Mouse (Mus musculus) heart, embryonic 15.5 days (tissue): ENCODE data around the gene Gpr84. TPM values are rescaled to one million over a fixed set of nuclear protein-coding genes. Genes with fewer than 3 reads are reported as not detected.
A peak's percentile ranks its signal among the peaks of the same experiment; 100 is the strongest.

Experiments
- ATAC-seq: fragments of 200-750 bp; cut with Nextera tagmentation; replicated peaks from 2 replicates; pipeline ENCODE4 v1.8.0; 2017; ENCODE audit warnings: low read depth, moderate TSS enrichment; ENCODE audit not compliant: insufficient number of reproducible peaks, insufficient read depth, low FRiP score
- H3K27ac ChIP-seq: fragments of 300-500 bp; sonication (generic); 2 replicates; pipeline ENCODE4 v1.5.1; 2015; ENCODE audit warnings: mild to moderate bottlenecking, inconsistent platforms
- H3K27me3 ChIP-seq: fragments of 300-500 bp; sonication (generic); 2 replicates; pipeline ENCODE4 v1.6.1; 2015; ENCODE audit warnings: inconsistent platforms
- H3K36me3 ChIP-seq: fragments of 300-500 bp; sonication (generic); 2 replicates; pipeline ENCODE4 v1.6.1; 2015; ENCODE audit warnings: mild to moderate bottlenecking, inconsistent platforms
- H3K4me1 ChIP-seq: fragments of 300-500 bp; sonication (generic); replicated peaks from 2 replicates; pipeline ENCODE4 v1.6.1; 2015; ENCODE audit warnings: inconsistent platforms
- H3K4me2 ChIP-seq: fragments of 300-500 bp; sonication (generic); 2 replicates; pipeline ENCODE4 v1.6.1; 2015; ENCODE audit warnings: inconsistent platforms, mild to moderate bottlenecking, moderate library complexity
- H3K4me3 ChIP-seq: fragments of 300-500 bp; sonication (generic); 2 replicates; pipeline ENCODE4 v1.5.1; 2015; ENCODE audit warnings: mild to moderate bottlenecking, inconsistent platforms
- H3K9ac ChIP-seq: fragments of 300-500 bp; sonication (generic); 2 replicates; pipeline ENCODE4 v1.6.1; 2015; ENCODE audit warnings: mild to moderate bottlenecking, inconsistent platforms
- H3K9me3 ChIP-seq: fragments of 300-500 bp; sonication (generic); replicated peaks from 2 replicates; pipeline ENCODE4 v1.6.1; 2016; ENCODE audit warnings: inconsistent platforms
- WGBS: fragments of 180-500 bp; shearing (Covaris S2); methylation state at CpG from one replicate; pipeline ENCODE4 v1.1.7; 2015; ENCODE audit warnings: mixed read lengths; 5-methylcytosine and 5-hydroxymethylcytosine counted together
- polyA plus RNA-seq: library from polyadenylated mRNA; unstranded; fragments of >200 nt; fragmentation: Nextera tagmentation; extraction: Ambion mirVana; gene quantifications from 2 replicates; pipeline ENCODE4 v1.2.1, GENCODE M21; 2015

Gpr84 gene
- polyA plus RNA-seq, 1 experiment from 2014 or later, result 0.11 TPM

- H3K27ac ChIP-seq, result no peak overlapping the region
- 0 out of 2 replicates have a peak, but pooled peaks cover 4% of the 10 kb centered on the region for H3K4me1 ChIP-seq
- H3K36me3 ChIP-seq, result peaks cover 82% of the 10 kb centered on the region
- no peaks in the 10 kb centered on the region; the same call in 1 of the 2 replicates for H3K27me3 ChIP-seq
- no peaks in the 10 kb centered on the region for H3K9me3 ChIP-seq
- H3K9ac ChIP-seq, result no peak overlapping the region
- 0 out of 2 replicates have a peak, but pooled peaks have one; percentile 16 for ATAC-seq
- H3K4me3 ChIP-seq, result no peak overlapping the region
- 5% methylated on average over 2 of the region's 2 CpGs for WGBS
- H3K4me2 ChIP-seq, result no peak overlapping the region
Measured at GRCm38 (mm10) chr15:103347275-103347684, 36.9 kb upstream of the Gpr84 start.

DNA sequence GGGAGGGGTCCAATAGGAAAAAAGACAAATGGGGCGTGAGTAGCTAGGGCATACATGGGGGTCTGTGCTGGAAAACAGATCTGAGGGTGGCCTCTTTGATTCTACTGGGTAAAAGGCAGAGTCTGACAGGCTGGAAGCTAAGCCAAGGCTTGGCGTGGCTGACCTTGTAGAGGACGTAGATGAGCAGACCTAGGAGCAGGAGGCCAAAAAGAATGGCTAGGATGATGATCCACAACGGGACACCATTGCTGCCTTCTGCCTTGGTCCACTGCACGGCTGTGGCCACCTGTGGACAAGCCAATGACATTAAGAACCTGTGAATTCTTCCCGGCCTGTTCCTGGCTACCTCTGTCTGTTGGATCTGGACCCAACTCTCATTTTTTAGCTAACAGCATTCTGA, 35.4 kb upstream of the Gpr84 start:
- H3K9me3 ChIP-seq, result no peaks in the 10 kb centered on the region
- 85% methylated on average over 6 of the region's 6 CpGs for WGBS
- no peak overlapping the region for H3K27ac ChIP-seq
- peaks cover 13% of the 10 kb centered on the region for H3K27me3 ChIP-seq
- peaks cover 67% of the 10 kb centered on the region for H3K36me3 ChIP-seq
- H3K9ac ChIP-seq, result no peak overlapping the region
- no peak overlapping the region for H3K4me3 ChIP-seq
- peaks cover 16% of the 10 kb centered on the region; the same call in 1 of the 2 replicates for H3K4me1 ChIP-seq
- no peak overlapping the region for H3K4me2 ChIP-seq
- no peak for ATAC-seq

DNA sequence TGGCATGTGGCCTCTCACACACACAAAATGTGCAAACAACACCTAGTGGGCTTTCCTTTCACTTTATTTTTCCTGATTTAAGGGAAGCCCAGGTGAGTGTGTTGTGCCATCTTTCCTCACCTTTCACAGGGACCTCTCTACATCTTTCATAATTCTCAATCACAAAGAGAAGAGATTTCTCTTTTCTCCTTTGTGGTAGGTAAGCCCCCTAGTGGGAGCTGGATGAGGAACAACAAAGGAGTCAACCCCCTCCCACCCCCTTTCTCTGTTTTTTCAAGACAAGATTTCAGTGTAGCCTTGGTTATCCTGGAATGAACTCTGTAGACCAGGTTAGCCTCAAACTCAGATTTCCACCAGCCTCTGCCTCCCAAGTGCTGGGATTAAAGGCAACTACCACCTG, 33.1 kb upstream of the Gpr84 start:
- peaks cover 45% of the 10 kb centered on the region for H3K36me3 ChIP-seq
- ATAC-seq, result no peak
- no peak overlapping the region for H3K4me2 ChIP-seq
- H3K9ac ChIP-seq, result no peak overlapping the region
- no peaks in the 10 kb centered on the region for H3K9me3 ChIP-seq
- H3K4me3 ChIP-seq, result no peak overlapping the region
- H3K4me1 ChIP-seq, result peaks cover 34% of the 10 kb centered on the region
- peaks cover 33% of the 10 kb centered on the region for H3K27me3 ChIP-seq
- no peak overlapping the region for H3K27ac ChIP-seq

- Histone ChIP-seq H3K4me2 (no peak overlapping the region), H3K9ac (no peak overlapping the region), H3K4me3 (no peak overlapping the region), H3K4me1 (peaks cover 34% of the 10 kb centered on the region), H3K27ac (peak overlapping the region; percentile 24; the same call in 1 of the 2 replicates), H3K36me3 (peaks cover 39% of the 10 kb centered on the region), H3K9me3 (no peaks in the 10 kb centered on the region), H3K27me3 (peaks cover 37% of the 10 kb centered on the region)
- ATAC-seq, result no peak
- 54% methylated on average over 3 of the region's 3 CpGs for WGBS
Measured at GRCm38 (mm10) chr15:103343008-103343407, 32.6 kb upstream of the Gpr84 start.

DNA sequence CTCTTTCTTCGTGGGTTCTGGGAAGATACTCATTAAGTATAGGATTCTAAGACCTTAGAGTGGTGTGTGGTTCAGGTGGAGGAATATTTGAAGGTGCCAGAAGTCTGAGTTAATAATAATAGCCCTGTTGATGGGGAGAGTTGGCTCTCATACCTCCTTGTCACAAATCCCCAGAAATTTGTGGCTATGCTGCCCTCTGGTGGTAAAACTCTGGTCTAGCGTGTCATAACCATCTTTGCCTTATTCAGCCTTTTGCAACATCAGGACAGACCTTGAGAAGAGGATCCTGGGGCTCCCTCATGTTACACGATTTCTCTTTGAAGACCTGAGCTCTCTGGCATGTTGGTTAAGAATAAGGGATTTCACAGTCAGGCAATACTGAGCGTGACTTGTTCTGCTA, 32.0 kb upstream of the Gpr84 start:
- whole genome bisulfite sequencing, result 18% methylated on average over 4 of the region's 4 CpGs
- no peak overlapping the region for H3K9ac ChIP-seq
- ATAC-seq, result no peak
- peaks cover 31% of the 10 kb centered on the region for H3K4me1 ChIP-seq
- no peak overlapping the region for H3K4me3 ChIP-seq
- H3K4me2 ChIP-seq, result no peak overlapping the region
- no peaks in the 10 kb centered on the region for H3K9me3 ChIP-seq
- peaks cover 43% of the 10 kb centered on the region for H3K27me3 ChIP-seq
- H3K27ac ChIP-seq, result peak overlapping the region; percentile 24; the same call in 1 of the 2 replicates
- peaks cover 33% of the 10 kb centered on the region for H3K36me3 ChIP-seq

GRCm38 (mm10) chr15:103341547-103341946, 31.1 kb upstream of the Gpr84 start:
- Histone ChIP-seq H3K4me1 (peaks cover 31% of the 10 kb centered on the region), H3K9me3 (no peaks in the 10 kb centered on the region), H3K27me3 (peaks cover 48% of the 10 kb centered on the region), H3K27ac (no peak overlapping the region), H3K4me2 (no peak overlapping the region), H3K9ac (no peak overlapping the region), H3K4me3 (no peak overlapping the region), H3K36me3 (peaks cover 28% of the 10 kb centered on the region)
- no peak for ATAC-seq
- 54% methylated on average over 8 of the region's 8 CpGs for WGBS

GRCm38 (mm10) chr15:103340786-103341185, 30.4 kb upstream of the Gpr84 start:
- Histone ChIP-seq H3K9ac (no peak overlapping the region), H3K4me3 (peak overlapping the region; percentile 63; the same call in 1 of the 2 replicates), H3K4me1 (peaks cover 31% of the 10 kb centered on the region), H3K36me3 (peaks cover 21% of the 10 kb centered on the region), H3K27ac (no peak overlapping the region; the same call in 1 of the 2 replicates), H3K4me2 (peak overlapping the region; percentile 93), H3K27me3 (peaks cover 51% of the 10 kb centered on the region), H3K9me3 (no peaks in the 10 kb centered on the region)
- WGBS, result 25% methylated on average over 4 of the region's 4 CpGs
- ATAC-seq, result no peak

DNA sequence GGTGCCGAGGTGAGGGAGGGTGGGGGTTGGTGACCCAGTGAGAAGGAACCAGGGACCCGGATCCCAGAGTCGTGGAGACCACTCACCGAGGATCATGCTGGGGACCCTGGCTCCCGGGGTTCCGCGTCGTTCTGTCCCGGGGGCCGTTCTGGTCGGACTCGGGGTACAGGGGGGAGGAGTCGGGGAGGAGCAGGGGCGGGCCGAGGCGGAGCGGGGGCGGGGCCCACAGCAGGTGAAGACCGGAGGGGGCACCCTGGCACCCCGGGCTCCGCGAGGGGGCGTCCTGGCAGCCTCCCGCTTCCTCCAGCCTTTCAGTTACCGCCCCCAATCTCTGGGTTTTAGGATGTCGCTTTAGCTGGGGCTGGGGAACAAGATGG, 29.5 kb upstream of the Gpr84 start, which contains the start of gene Zfp385a:
TSS of gene Zfp385a (minus strand) at position 133 of the 377 bp plus-strand sequence.
- Histone ChIP-seq H3K4me2 (peak within 1 kb of the TSS; percentile 93), H3K4me3 (peak within 1 kb of the TSS; percentile 63), H3K27ac (no peak within 1 kb of the TSS; the same call in 1 of the 2 replicates), H3K27me3 (peaks cover 52% of the 10 kb centered on the region), H3K4me1 (peaks cover 31% of the 10 kb centered on the region), H3K36me3 (peaks cover 12% of the 10 kb centered on the region), H3K9ac (peak within 1 kb of the TSS; percentile 53), H3K9me3 (no peaks in the 10 kb centered on the region)
- WGBS, result 0% methylated on average over 26 of the region's 26 CpGs
- ATAC-seq, result peak; percentile 33; the same call in 1 of the 2 replicates

GRCm38 (mm10) chr15:103339166-103339960, 29.0 kb upstream of the Gpr84 start:
- peaks cover 31% of the 10 kb centered on the region for H3K4me1 ChIP-seq
- H3K27ac ChIP-seq, result no peak overlapping the region
- H3K9me3 ChIP-seq, result no peaks in the 10 kb centered on the region
- H3K4me3 ChIP-seq, result peak overlapping the region; percentile 63
- WGBS, result 8% methylated on average over 28 of the region's 31 CpGs
- H3K9ac ChIP-seq, result peak overlapping the region; percentile 53
- peak; percentile 30; the same call in 1 of the 2 replicates for ATAC-seq
- peaks cover 54% of the 10 kb centered on the region for H3K27me3 ChIP-seq
- H3K36me3 ChIP-seq, result peaks cover 6% of the 10 kb centered on the region; the same call in 1 of the 2 replicates
- peak overlapping the region; percentile 93 for H3K4me2 ChIP-seq

DNA sequence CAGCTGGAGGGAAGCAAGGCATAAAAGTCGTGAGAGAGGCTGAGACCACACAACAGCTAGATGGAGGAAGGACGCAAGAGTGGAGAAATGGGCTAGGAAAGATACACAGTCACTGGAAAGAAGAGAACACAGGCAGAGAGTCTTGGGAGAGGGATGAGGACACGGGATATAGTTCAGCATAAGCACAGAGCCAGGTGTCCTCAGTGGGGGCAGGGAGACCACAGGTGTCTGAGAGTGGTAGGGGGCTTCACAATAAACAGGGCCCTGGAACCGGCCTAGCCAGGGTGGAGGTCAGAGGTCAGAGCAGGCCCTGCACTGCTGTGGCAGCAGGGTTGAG, 28.4 kb upstream of the Gpr84 start:
- peak overlapping the region; percentile 93 for H3K4me2 ChIP-seq
- WGBS, result 65% methylated on average over 4 of the region's 4 CpGs
- H3K27me3 ChIP-seq, result peaks cover 54% of the 10 kb centered on the region
- H3K9me3 ChIP-seq, result no peaks in the 10 kb centered on the region
- no peak for ATAC-seq
- H3K4me1 ChIP-seq, result peaks cover 36% of the 10 kb centered on the region
- H3K27ac ChIP-seq, result no peak overlapping the region
- H3K36me3 ChIP-seq, result peaks cover under 1% of the 10 kb centered on the region; the same call in 1 of the 2 replicates
- H3K4me3 ChIP-seq, result peak overlapping the region; percentile 63; the same call in 1 of the 2 replicates
- no peak overlapping the region; the same call in 1 of the 2 replicates for H3K9ac ChIP-seq

GRCm38 (mm10) chr15:103336996-103337667, 26.7 kb upstream of the Gpr84 start:
- H3K4me3 ChIP-seq, result no peak overlapping the region
- no peak overlapping the region for H3K9ac ChIP-seq
- 29% methylated on average over 11 of the region's 11 CpGs for WGBS
- H3K9me3 ChIP-seq, result no peaks in the 10 kb centered on the region
- H3K27ac ChIP-seq, result no peak overlapping the region
- H3K4me1 ChIP-seq, result peaks cover 34% of the 10 kb centered on the region
- ATAC-seq, result no peak
- H3K27me3 ChIP-seq, result peaks cover 54% of the 10 kb centered on the region
- H3K4me2 ChIP-seq, result no peak overlapping the region
- H3K36me3 ChIP-seq, result no peaks in the 10 kb centered on the region
